Mouse (Mus musculus) CH12F3 (cell line): Measurements from ENCODE around the gene Gm14214.

Experiments
- in situ Hi-C: fragments of 300-500 bp; cut with MboI; formaldehyde crosslinking; loops from 2 replicates; pipeline ENCODE4 v1.14.3; 2020; ENCODE audit warnings: low sequenced_read_pairs

The Gm14214 gene

DNA sequence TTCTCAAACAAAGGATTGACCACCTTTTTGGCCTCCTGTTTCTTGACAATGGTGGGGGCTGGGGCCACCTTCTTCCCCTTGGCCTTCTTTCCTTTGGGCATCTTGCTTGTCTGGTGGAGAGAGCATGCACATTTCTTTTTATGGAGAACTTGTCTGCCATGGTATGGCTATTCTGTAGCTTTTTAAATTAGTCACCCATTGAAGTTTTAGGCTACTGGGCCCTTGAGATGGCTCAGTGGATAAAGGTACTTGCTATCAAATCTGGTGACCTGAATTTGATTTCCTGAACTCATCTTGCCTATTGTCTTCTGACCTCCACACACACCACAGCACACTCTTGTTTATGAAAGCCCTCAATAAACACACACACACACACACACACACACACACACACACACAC is at the start of gene Gm14214:
Gene Gm14214, minus strand, starts transcription at position 101 of the 400 bp plus-strand sequence.
- in situ Hi-C loops: no loop called here

DNA sequence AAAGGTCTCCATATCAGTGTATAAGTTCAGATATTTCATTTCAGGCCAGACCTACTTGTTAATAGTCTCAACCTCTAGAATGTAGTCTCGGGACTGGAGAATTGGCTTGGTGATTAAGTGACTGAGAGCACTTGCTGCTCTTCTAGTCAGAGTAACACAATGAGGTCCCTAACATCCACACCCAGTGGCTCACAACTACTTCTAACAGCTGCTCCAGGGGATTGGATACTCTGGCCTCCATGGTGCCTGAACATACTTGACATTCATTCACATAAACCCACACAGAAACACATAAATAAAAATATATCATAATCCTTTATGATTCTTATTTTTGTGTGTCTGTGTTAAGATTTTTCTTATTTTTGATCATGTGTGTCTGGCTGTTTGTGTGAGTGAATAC is 48.8 kb upstream of the Gm14214 start:
- in situ Hi-C loops: no loop called here

DNA sequence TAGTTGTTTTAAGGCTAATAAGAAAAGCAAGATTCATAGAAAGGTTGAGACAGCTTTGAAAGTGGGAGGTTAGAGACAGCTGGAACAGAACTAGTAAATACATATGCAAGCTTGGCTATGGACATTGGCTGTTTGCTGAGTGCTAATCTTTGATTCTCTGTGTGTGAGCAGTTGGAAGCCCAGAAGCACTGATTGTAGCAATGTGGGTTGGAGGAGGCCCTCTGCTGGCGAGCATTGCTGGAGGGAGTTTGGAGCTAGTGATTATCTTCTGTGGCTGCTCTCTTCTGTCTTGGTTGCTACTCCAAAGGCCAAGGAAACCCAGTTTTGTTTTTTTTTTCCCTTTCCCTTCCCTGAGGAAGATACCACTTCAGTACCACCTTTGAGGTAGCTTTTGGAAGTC is 48.0 kb upstream of the Gm14214 start:
- in situ Hi-C loops: no loop called here

DNA sequence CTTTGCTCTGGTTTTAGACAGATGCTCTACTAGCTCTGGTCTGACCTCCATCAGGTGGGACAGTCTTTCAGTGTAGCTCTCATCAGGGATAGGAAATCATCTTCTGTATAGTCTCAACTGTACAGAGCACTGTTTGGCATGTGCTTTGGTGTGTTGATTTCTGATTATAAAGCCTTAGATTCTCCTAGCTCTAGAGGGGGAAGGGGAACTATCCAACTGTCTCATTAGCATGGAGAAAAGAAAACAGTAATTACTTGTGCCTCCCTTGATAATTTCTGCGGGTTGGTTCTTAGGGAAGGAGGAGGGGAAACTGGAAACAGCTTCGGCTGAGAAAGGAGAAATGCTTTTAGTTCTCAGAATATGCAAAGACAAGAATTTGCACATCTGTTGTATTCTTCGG is 47.3 kb upstream of the Gm14214 start:
- in situ Hi-C loops: no loop called here

DNA sequence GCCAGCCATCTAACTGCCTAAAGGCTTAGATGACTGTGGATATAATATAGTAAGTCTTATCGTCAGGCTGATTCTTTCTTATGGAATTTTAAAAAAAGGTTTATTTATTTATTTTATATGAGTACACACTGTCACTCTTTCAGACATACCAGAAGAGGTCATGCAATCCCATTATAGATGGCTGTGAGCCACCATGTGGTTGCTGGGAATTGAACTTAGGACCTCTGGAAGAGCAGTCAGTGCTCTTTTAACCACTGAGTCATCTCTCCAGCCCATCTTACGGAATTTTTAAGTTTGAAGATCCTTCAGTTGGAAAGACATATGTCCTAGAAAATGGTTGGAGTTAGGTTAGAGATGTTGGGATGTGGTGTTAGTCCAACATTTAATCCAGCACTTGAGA is 43.6 kb upstream of the Gm14214 start:
- in situ Hi-C loops: no loop called here

DNA sequence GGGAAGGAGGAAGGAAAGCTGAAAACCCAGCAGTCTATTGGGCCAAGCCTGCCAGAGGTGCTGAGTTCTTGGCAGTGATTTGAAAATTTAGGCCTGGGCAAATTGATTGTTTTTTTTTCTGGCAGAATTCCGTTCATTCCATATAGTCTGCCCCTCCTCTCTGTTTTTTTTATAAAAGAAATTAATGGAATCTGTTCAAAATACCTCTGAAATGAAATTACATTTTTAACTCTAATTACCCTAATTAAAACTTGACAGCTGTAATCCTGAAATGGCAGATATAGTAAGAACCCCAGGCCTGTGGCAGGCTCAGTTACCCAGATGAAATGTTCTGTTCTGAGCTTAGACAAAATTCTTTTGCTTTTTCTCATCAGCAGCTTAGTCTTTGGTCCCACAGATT is 41.0 kb upstream of the Gm14214 start:
- in situ Hi-C loops: no loop called here

DNA sequence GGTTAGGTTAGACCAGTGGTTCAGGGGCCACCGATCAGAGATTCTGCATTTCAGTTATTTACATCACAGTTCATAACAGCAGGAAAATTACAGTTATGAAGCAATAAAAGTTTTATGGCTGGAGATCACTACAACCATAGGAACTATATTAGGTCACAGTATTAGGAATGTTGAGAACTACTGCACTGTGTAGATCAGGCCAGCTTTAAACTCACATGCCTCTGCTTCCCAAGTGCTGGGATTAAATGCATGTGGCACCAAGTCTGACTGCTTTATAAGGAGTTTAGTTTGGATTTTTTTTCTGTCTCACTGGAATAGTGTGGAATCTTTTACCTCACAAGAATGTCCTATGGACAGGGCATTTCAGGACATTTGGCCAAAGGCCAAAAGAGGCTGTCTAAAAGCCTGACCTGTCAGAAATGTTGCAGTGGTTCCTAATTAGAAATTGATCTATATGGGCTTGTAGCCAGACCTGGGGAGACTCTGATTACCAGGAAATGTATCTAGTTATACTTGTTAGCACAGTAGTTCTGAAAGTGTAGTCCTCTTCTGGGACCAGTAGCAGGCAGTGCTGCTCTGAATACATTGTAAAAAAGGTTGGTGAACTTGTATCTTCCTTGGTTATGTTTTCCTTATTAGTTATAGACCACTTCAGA is 39.4 kb upstream of the Gm14214 start:
- in situ Hi-C loops: no loop called here

DNA sequence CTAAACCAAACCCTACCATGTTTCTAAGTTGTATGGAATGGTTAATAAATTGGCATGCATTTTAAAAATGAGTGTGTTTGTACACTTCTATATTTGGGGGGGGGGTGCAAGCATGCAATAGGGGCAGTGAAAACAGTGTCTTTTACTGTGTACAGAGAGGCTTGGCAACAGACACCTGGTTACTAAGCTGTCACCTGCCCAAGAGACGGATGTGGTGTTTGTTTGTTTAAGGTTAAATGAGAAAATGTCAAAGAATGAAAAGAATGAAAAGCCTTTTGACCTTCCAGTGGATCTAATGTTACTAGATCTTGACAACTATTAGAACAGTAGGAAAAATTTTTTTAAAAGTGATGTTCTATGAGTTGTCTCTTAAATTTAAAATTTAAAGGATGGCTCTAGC is 37.9 kb upstream of the Gm14214 start:
- in situ Hi-C loops: no loop called here

DNA sequence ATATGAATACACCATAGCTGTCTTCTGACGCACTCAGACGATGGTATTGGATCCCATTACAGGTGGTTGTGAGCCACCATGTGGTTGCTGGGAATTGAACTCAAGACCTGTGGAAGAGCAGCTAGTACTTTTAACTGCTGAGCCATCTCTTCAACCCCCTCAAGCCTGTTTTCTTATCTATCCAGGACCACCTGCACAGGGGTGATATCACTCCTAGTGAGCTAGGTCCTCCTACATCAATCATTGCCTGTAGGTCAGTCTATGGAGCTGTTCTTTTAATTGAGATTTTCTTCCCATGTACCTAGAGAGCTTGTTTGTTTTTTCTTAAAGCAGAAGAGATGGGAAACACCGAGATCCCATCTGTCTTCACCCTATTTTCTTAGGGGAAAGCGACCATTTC is 34.0 kb upstream of the Gm14214 start:
- in situ Hi-C loops: no loop called here

DNA sequence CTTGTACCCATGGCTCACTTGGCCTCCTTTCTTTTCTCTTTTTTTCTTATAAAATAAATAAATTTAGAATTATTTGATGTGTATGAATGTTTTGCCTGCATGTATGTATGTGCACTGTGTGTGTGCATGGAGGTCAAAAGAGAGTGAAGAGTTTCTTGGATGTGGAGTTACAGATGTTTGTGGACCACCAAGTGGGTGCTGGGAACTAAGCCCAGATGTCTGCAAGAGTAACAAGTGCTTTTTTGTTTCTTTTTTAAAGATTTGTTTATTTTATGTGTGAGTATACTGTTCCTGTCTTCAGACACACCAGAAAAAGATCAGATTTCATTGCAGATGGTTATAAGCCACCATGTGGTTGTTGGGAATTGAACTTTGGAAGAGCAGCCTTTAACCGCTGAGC is 33.5 kb upstream of the Gm14214 start:
- in situ Hi-C loops: no loop called here

DNA sequence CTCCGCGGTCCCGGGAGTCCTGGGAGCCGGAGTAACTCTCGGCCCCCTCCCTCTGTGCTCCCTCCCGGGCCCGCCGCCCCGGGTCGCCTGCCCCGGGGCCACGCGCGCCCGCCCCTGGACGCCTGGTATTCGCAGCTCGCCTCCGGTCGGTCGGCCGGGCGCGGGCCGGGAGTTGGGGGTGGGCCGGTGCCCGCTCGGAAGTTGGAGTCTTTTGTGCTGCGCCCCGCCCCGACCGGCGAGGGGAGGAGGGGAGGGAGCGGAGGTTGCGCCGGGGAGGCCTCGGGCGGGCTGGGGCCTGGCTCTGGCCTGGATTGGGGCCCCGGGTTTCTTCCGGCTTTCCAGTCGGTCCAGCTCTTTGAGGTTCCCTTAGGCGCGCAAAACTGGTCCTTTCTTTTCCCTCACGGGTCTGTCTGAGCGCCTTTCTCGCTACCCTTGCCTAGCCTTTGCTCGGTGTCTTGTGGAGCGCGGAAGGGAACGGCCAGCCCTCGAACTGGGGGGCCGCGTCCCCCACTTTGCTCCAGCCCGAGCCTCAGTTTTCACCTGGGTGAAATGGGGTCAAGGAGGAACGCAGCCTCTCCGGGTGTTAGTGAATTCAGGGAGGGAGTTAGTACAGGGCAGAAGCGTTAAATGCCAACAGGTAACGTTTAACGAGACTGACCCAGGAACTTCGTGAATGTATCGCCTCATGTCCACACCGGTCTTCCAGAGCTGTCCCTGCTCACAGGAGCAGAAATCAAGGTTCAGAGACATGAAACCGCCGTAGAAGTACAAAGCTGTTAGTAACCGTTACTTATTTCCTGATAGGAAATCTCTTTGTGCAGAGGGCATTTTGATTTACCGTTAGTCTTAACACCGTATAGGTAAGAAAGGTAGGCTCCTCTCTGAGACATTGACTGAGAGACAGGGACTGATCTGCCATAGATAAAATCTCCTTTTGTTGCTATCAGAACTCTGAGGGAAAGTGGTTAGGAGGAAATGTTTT is 22.1 kb upstream of the Gm14214 start:
- in situ Hi-C loops: no loop called here

DNA sequence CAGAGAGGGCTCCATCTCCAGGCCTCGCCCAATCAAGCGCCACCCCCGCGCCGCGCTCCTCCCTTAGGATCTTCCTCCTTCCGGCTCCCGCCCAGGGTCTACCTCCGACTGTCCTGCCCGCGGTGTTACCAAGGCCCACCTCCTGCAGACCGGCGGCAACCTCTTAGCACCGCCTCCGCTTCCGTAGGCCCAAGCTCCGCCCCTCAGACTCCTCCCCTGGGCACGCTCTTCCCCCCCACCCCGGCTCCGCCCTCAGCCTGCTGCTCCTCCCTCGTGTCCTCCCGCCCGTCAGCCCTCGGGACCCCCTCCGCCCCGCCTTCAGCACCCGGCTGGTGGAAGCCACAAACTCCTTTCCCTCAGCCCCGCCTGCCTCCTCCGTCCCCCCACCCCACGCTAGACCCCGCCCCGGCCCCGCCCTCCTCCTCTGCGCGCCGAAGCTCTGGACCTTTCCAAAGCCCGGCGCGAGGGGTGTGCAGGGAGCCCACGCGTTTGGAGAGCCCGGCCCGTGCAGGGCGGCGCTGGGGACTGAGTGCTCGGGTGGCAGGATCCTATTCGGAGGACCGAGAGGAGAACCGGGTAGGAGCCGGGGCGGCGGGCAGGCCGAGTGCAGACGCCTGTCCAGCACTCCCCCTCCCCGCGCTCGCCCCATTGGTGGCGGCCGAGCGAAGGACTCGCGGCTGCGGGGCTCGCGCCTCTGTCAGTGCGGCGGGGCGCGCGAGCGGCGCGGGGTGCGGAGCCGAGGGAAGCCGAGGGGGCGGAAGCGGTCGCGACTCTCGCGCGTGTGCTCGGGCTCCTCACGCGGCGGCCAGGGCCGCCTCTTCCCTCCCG is 21.0 kb upstream of the Gm14214 start, which contains the start of the genes Raly and a:
Gene Raly, plus strand, starts transcription at position 441 of the 828 bp plus-strand sequence.
Gene a, plus strand, starts transcription at position 747 of the 828 bp plus-strand sequence.
- in situ Hi-C loops: no loop called here

DNA sequence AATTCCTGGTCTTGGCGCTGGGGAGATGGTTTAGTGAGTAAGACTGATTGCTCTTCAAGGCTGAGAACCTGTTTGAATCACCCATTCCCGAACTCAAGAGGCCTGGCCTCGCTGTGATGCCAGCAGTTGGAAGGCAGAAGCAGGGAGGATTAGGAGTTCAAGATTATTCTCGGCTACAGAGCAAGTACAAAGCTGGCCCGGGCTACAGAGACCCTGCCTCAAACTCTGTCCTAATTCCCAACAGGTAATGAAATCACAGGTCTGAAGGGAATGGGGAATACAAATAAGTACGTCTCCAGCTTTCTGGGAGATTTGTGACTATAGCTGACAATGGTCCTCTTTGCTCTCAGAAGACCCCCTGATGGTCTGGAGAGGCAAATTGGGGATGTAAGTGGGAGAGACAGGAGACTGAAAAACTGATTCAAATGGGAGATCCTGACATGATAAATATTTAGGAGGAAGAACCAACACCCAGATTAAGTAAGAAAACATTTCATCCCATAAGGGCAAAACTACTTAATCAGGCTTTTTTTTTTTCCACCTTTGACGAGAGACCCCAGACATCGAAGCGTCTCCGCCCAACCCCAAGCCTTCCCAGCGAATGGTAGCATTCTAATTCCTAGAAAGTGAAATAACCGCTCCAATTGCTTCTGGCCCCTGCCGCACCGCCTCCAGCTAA is 20.3 kb upstream of the Gm14214 start:
- in situ Hi-C loops: no loop called here

DNA sequence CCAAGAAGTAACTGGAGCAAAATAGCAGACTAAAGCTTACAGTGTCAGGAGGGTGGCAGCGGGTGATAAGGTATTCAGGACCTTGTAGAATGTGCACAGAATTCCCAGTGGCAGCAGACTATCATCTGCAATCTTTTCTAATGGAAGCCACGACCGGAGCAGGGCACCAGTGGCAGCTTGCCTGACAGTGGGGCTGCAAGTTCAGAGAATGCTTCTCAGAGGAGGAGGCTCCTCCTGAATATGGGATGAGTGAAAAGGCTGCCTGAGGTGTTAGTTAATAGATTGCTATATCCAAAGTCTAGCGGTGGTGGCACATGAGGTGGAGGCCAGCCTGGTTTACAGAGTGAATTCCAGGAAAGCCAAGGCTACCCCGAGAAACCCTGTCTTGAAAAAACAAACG is 19.6 kb upstream of the Gm14214 start:
- in situ Hi-C loops: no loop called here

DNA sequence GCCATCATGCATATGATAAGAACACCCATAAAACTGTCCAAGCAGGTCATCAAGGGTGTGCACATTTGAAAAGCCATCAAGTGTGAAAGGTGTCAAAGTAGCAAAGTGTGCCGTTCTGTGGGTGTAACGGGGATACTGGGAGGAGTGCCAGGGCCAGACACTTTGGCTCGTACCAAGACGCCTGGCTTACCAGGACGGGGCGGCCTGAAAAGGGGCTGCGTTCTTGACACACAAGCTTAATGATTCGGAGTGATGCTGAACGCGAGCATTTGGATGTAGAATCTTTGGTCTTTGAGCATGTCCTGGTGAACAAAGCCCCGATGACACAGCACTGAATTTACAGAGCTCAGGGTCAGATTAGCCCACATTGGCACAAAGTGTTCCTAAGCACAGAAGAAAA is 16.9 kb upstream of the Gm14214 start:
- in situ Hi-C loops: no loop called here

DNA sequence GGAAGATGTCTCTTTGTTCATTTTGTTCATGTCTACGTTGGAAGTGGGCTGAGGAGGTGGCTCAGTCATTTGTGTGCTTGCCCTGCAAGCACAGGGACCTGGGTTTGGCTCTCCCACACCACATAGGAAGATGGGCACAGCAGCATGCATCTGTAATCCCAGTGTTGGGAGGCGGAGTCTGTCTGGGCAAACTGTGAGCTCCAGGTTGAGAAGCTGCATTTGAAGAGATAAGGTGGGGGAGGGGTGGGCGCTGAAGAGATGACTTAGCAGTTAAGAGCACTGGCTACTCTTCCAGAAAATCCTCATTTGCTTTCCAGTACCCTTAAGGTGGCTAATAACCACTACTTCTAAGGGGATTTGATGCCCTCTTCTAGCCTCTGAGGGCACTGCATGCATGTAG is 16.4 kb upstream of the Gm14214 start:
- in situ Hi-C loops: no loop called here

DNA sequence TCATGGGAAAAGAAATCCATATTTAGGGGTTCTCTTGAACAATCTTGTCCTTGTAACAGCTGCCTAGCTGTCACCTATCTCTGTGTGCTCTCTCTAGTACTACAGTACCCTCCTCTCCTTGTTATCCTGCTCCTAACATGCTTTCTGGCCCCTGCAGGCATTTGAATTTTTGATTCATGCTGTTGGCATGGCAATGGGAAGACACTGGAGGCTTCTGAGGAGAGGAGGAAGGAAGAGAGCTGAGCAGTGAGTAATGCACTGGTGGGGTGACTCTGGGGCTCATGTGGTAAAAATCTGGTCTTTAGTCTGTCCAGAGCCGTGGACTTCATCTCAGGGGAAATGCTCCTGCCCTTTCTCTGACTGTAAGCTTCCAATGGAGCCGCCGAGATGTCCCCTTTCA is 15.5 kb upstream of the Gm14214 start:
- in situ Hi-C loops: no loop called here

DNA sequence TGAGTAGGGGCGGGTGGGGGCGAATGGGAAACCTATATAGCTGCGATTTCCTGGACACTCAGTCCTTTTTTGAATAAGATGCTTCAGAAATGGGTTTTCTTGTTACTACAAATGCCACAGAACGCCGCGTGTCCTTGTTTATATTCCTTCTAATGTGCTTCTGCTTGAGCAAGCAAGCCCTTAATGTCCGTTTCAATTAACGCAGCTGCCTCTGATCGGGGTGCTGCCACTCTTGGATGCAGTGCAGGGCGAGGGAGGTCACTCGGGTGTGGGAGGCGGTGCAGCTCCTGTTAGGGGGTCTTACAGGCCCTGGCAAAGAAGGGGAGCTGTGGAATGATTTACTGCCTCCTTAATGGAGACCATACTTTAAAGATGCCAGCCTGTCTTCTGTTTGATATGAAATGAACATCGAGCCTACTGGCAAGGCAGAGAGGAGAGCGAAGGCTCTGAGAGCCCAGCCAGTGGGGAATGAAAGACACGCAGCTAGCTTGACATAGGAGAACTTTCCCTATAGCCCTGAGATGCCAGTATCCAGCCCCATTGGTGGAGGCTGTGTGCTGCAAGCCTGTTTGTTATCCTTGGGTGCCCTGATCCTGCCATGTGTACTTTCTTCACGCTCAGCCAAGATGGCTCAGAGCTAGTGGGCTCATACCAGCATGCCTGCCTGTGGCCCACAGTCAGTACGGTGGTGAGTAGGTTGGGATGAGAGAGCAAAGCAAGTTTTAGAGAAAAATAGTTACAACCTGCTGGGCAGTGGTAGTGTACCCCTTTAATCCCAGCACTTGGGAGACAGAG is 13.2 kb upstream of the Gm14214 start:
- in situ Hi-C loops: no loop called here

DNA sequence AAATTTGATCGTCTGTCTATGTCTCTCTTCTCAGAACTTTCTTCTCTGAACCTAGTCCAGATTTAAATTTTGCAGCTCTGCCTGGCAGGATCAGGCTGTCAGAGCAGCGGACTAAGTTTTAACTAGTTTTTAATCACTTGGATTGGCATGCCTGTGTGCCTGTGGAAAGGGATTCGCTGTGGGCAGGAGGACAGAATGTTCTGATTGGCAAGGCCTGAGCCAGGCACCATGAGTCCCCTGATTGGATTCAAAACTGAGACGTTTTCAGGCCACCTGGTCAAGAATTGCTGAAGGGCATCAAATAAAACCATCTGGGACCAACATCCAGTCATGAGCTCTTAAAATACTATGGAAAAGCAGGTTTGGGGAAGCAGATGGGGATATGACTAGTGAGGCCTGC is 12.5 kb upstream of the Gm14214 start:
- in situ Hi-C loops: no loop called here

DNA sequence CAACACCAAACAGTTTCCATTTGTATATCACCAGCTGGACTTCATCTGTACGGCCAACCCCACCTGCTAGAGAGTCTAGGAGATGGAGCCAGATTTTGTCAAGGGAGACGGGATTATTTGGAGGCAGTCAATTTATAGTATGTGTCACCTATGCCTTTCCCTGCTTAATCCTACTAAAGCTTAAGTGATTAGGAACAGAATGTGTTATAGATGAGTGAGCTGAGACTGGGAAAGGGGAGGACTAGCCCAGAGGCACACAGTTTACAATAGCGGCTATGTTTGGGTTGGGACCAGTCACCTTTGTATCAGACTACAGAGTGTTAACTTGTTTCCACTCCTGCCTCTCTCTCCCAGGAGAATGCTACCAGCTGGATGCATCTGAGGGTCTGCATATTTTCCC is 9.8 kb upstream of the Gm14214 start:
- in situ Hi-C loops: no loop called here
